Mouse (Mus musculus): ENCODE results near the gene Cd164. TPM values are rescaled to one million over a fixed set of nuclear protein-coding genes. Genes with fewer than 3 reads are reported as not detected.
"Not testable (repeated sequence)": the region's sequence is repeated elsewhere in the genome, so short reads cannot be mapped to it uniquely, and the experiment has no call there.

The Cd164 gene
- polyA plus RNA-seq, 1 experiment = 119 TPM

- DNase-seq (ENCODE audit: low spot score) = no peak
Observed at GRCm38 (mm10) chr10:41500941-41501340, 18.3 kb upstream of the Cd164 start.

GRCm38 (mm10) chr10:41504996-41505395, 14.2 kb upstream of the Cd164 start:
- DNase-seq (ENCODE audit: low spot score) = no peak

GRCm38 (mm10) chr10:41505446-41505845, 13.8 kb upstream of the Cd164 start:
- not testable (repeated sequence) for DNase-seq (ENCODE audit: low spot score)

GRCm38 (mm10) chr10:41509160-41509559, 10.1 kb upstream of the Cd164 start:
- DNase-seq (ENCODE audit: low spot score) = no peak

- no peak for DNase-seq (ENCODE audit: low spot score)
Observed at GRCm38 (mm10) chr10:41514301-41514700, 4.9 kb upstream of the Cd164 start.

- no peak for DNase-seq (ENCODE audit: low spot score)
Observed at GRCm38 (mm10) chr10:41514921-41515320, 4.3 kb upstream of the Cd164 start.

- no peak for DNase-seq (ENCODE audit: low spot score)
Observed at GRCm38 (mm10) chr10:41518508-41518980, 670 bp upstream of the Cd164 start.

- peak; percentile 62 for DNase-seq (ENCODE audit: low spot score)
Observed at GRCm38 (mm10) chr10:41519640-41520409, 611 bp downstream of the Cd164 start.

- DNase-seq (ENCODE audit: low spot score) = no peak
Observed at GRCm38 (mm10) chr10:41520410-41520673, 1.1 kb downstream of the Cd164 start.

GRCm38 (mm10) chr10:41523386-41523785, 4.2 kb downstream of the Cd164 start:
- no peak for DNase-seq (ENCODE audit: low spot score)

GRCm38 (mm10) chr10:41525696-41526095, 6.5 kb downstream of the Cd164 start:
- DNase-seq (ENCODE audit: low spot score) = no peak

GRCm38 (mm10) chr10:41529972-41530371, 10.8 kb downstream of the Cd164 start:
- DNase-seq (ENCODE audit: low spot score) = no peak

GRCm38 (mm10) chr10:41535991-41536390, 16.8 kb downstream of the Cd164 start:
- no peak for DNase-seq (ENCODE audit: low spot score)

GRCm38 (mm10) chr10:41536714-41537113, 17.5 kb downstream of the Cd164 start:
- DNase-seq (ENCODE audit: low spot score) = no peak

GRCm38 (mm10) chr10:41537226-41537982, 18.2 kb downstream of the Cd164 start:
- no peak for DNase-seq (ENCODE audit: low spot score)

GRCm38 (mm10) chr10:41537983-41538330, 18.7 kb downstream of the Cd164 start:
- DNase-seq (ENCODE audit: low spot score) = no peak

GRCm38 (mm10) chr10:41538986-41539385, 19.8 kb downstream of the Cd164 start:
- no peak for DNase-seq (ENCODE audit: low spot score)

- no peak for DNase-seq (ENCODE audit: low spot score)
Observed at GRCm38 (mm10) chr10:41542057-41542456, 22.8 kb downstream of the Cd164 start.

GRCm38 (mm10) chr10:41543439-41543838, 24.2 kb downstream of the Cd164 start:
- DNase-seq (ENCODE audit: low spot score) = no peak

GRCm38 (mm10) chr10:41543844-41544243, 24.6 kb downstream of the Cd164 start:
- DNase-seq (ENCODE audit: low spot score) = no peak

- no peak for DNase-seq (ENCODE audit: low spot score)
Observed at GRCm38 (mm10) chr10:41544481-41545190, 25.4 kb downstream of the Cd164 start.

- no peak for DNase-seq (ENCODE audit: low spot score)
Observed at GRCm38 (mm10) chr10:41545224-41545755, 26.1 kb downstream of the Cd164 start.

Measured in urinary bladder, adult 2 months (tissue).